Mouse (Mus musculus): ENCODE measurements around the gene Plekha7.

- TF ChIP-seq CTCF (IDR thresholded peaks at IDR 0.05; ENCODE audit: control insufficient read depth, insufficient read depth, insufficient read length) (no peak), CEBPB (IDR thresholded peaks at IDR 0.05; ENCODE audit: low read depth) (no peak), USF1 (IDR thresholded peaks at IDR 0.05; ENCODE audit: low read depth) (no peak)
Measured at GRCm38 (mm10) chr7:116120737-116121136, 187.4 kb downstream of the Plekha7 start.
